Mouse (Mus musculus): ENCODE measurements around the gene Izumo1.

- TF ChIP-seq CTCF (IDR thresholded peaks at IDR 0.05; ENCODE audit: low read depth, low read length) (no peak), POLR2A (IDR thresholded peaks at IDR 0.05; ENCODE audit: borderline replicate concordance, low read depth, low read length) (no peak)
These were observed 13.5 kb downstream of the Izumo1 start for GRCm38 (mm10) chr7:45634946-45635681.

Measured in bone marrow macrophage, adult 2 months (primary cell).